Mouse (Mus musculus) midbrain, embryonic 14.5 days (tissue): Measurements from ENCODE around the gene Tsen2. TPM values are rescaled to one million over a fixed set of nuclear protein-coding genes. Genes with fewer than 3 reads are reported as not detected.

Experiments used
- ATAC-seq: fragments of 200-750 bp; cut with Nextera tagmentation; 2 replicates; pipeline ENCODE4 v1.8.0; 2017; ENCODE audit warnings: moderate number of reproducible peaks, moderate library complexity; ENCODE audit not compliant: low FRiP score, low TSS enrichment
- DNase-seq: peaks from one replicate; pipeline ENCODE4 v3.0.0-alpha.2; 2015
- H3K27ac ChIP-seq: fragments of 300-500 bp; sonication (generic); replicated peaks from 2 replicates; pipeline ENCODE4 v1.5.1; 2014; ENCODE audit warnings: mild to moderate bottlenecking, low read depth, low read length, moderate library complexity
- H3K27me3 ChIP-seq: fragments of 300-500 bp; sonication (generic); 2 replicates; pipeline ENCODE4 v1.6.1; 2014; ENCODE audit warnings: low read length, control low read depth, mixed read lengths; ENCODE audit not compliant: control insufficient read depth, insufficient read depth
- H3K36me3 ChIP-seq: fragments of 300-500 bp; sonication (generic); 2 replicates; pipeline ENCODE4 v1.6.1; 2014; ENCODE audit warnings: low read length, control low read depth; ENCODE audit not compliant: control insufficient read depth, insufficient read depth
- H3K4me1 ChIP-seq: fragments of 300-500 bp; sonication (generic); 2 replicates; pipeline ENCODE4 v1.6.1; 2014; ENCODE audit warnings: mild to moderate bottlenecking, antibody characterized with exemption, low read length, control low read depth; ENCODE audit not compliant: control insufficient read depth, insufficient read depth
- H3K4me2 ChIP-seq: fragments of 300-500 bp; sonication (generic); 2 replicates; pipeline ENCODE4 v1.6.1; 2014; ENCODE audit warnings: mild to moderate bottlenecking, low read length, moderate library complexity
- H3K4me3 ChIP-seq: fragments of 300-500 bp; sonication (generic); replicated peaks from 2 replicates; pipeline ENCODE4 v1.5.1; 2014; ENCODE audit warnings: low read depth, low read length
- H3K9ac ChIP-seq: fragments of 300-500 bp; sonication (generic); replicated peaks from 2 replicates; pipeline ENCODE4 v1.6.1; 2014; ENCODE audit warnings: mild to moderate bottlenecking, low read length, moderate library complexity
- H3K9me3 ChIP-seq: fragments of 300-500 bp; sonication (generic); 2 replicates; pipeline ENCODE4 v1.6.1; 2016; ENCODE audit warnings: low read length, control low read depth, mixed read lengths; ENCODE audit not compliant: control insufficient read depth
- WGBS: fragments of 180-500 bp; shearing (Covaris S2); extraction: QIAGEN DNeasy Blood & Tissue Kit; methylation state at CpG from one replicate; pipeline ENCODE4 v1.1.7; 2014; 5-methylcytosine and 5-hydroxymethylcytosine counted together
- polyA plus RNA-seq: library from polyadenylated mRNA; unstranded; fragments of >200 nt; fragmentation: Nextera tagmentation; extraction: Ambion mirVana; gene quantifications from 2 replicates; pipeline ENCODE4 v1.2.1, GENCODE M21; 2014

The Tsen2 gene
- 31.6 and 34.4 TPM in 2 replicates for polyA plus RNA-seq

GRCm38 (mm10) chr6:115544442-115544970 is at the start of gene Tsen2:
Tsen2 (plus strand) TSS chr6:115544664.
- Histone ChIP-seq H3K4me2 (peak within 1 kb of the TSS; percentile 74), H3K9me3 (no peaks in the 10 kb centered on the region), H3K4me1 (peaks cover 10% of the 10 kb centered on the region), H3K9ac (peak within 1 kb of the TSS; percentile 78), H3K27me3 (no peaks in the 10 kb centered on the region), H3K36me3 (peaks cover 17% of the 10 kb centered on the region), H3K27ac (peak within 1 kb of the TSS; percentile 90), H3K4me3 (peak within 1 kb of the TSS; percentile 69)
- DNase-seq, result peak; percentile 99
- under 1% methylated on average over 38 of the region's 38 CpGs for WGBS
- ATAC-seq, result peak; percentile 93

- ATAC-seq, result no peak
- Histone ChIP-seq H3K4me2 (no peak overlapping the region), H3K4me3 (no peak overlapping the region), H3K36me3 (no peaks in the 10 kb centered on the region), H3K4me1 (no peaks in the 10 kb centered on the region), H3K9me3 (no peaks in the 10 kb centered on the region), H3K27ac (no peak overlapping the region), H3K27me3 (no peaks in the 10 kb centered on the region), H3K9ac (no peak overlapping the region)
- WGBS, result 73% methylated on average over 14 of the region's 14 CpGs
- no peak for DNase-seq
Observed at GRCm38 (mm10) chr6:115499540-115499939, 44.9 kb upstream of the Tsen2 start.

- no peak overlapping the region for H3K9ac ChIP-seq
- H3K9me3 ChIP-seq, result no peaks in the 10 kb centered on the region
- no peaks in the 10 kb centered on the region for H3K36me3 ChIP-seq
- DNase-seq (no peak), ATAC-seq (no peak)
- 87% methylated on average over 10 of the region's 10 CpGs for WGBS
- no peak overlapping the region for H3K27ac ChIP-seq
- H3K27me3 ChIP-seq, result no peaks in the 10 kb centered on the region
- H3K4me3 ChIP-seq, result no peak overlapping the region
- no peaks in the 10 kb centered on the region for H3K4me1 ChIP-seq
- no peak overlapping the region for H3K4me2 ChIP-seq
Observed at GRCm38 (mm10) chr6:115500234-115500633, 44.2 kb upstream of the Tsen2 start.

- H3K27me3 ChIP-seq, result no peaks in the 10 kb centered on the region
- no peak overlapping the region for H3K27ac ChIP-seq
- 76% methylated on average over 3 of the region's 3 CpGs for WGBS
- ATAC-seq (no peak), DNase-seq (no peak)
- no peak overlapping the region for H3K9ac ChIP-seq
- no peaks in the 10 kb centered on the region for H3K36me3 ChIP-seq
- no peak overlapping the region for H3K4me3 ChIP-seq
- no peak overlapping the region for H3K4me2 ChIP-seq
- no peaks in the 10 kb centered on the region for H3K9me3 ChIP-seq
- no peaks in the 10 kb centered on the region for H3K4me1 ChIP-seq
Observed at GRCm38 (mm10) chr6:115501131-115501530, 43.3 kb upstream of the Tsen2 start.

GRCm38 (mm10) chr6:115503038-115503437 is 41.4 kb upstream of the Tsen2 start:
- Histone ChIP-seq H3K9ac (no peak overlapping the region), H3K9me3 (no peaks in the 10 kb centered on the region), H3K4me3 (no peak overlapping the region), H3K36me3 (no peaks in the 10 kb centered on the region), H3K4me2 (no peak overlapping the region), H3K4me1 (no peaks in the 10 kb centered on the region), H3K27me3 (no peaks in the 10 kb centered on the region), H3K27ac (no peak overlapping the region)
- DNase-seq (no peak), ATAC-seq (no peak)
- WGBS, result 99% methylated on average over 4 of the region's 4 CpGs

GRCm38 (mm10) chr6:115503549-115504159 is 40.8 kb upstream of the Tsen2 start:
- H3K9me3 ChIP-seq, result 0 out of 2 replicates have a peak, but pooled peaks cover 4% of the 10 kb centered on the region
- H3K4me2 ChIP-seq, result no peak overlapping the region
- no peaks in the 10 kb centered on the region for H3K36me3 ChIP-seq
- DNase-seq (no peak), ATAC-seq (no peak)
- no peak overlapping the region for H3K4me3 ChIP-seq
- WGBS, result 90% methylated on average over 10 of the region's 10 CpGs
- H3K27ac ChIP-seq, result no peak overlapping the region
- H3K9ac ChIP-seq, result no peak overlapping the region
- H3K4me1 ChIP-seq, result no peaks in the 10 kb centered on the region
- no peaks in the 10 kb centered on the region for H3K27me3 ChIP-seq

- no peaks in the 10 kb centered on the region for H3K36me3 ChIP-seq
- H3K27me3 ChIP-seq, result no peaks in the 10 kb centered on the region
- WGBS, result 81% methylated on average over 3 of the region's 3 CpGs
- DNase-seq (no peak), ATAC-seq (no peak)
- no peaks in the 10 kb centered on the region for H3K4me1 ChIP-seq
- no peak overlapping the region for H3K27ac ChIP-seq
- H3K4me2 ChIP-seq, result no peak overlapping the region
- H3K9me3 ChIP-seq, result 0 out of 2 replicates have a peak, but pooled peaks cover 4% of the 10 kb centered on the region
- H3K4me3 ChIP-seq, result no peak overlapping the region
- H3K9ac ChIP-seq, result no peak overlapping the region
Observed at GRCm38 (mm10) chr6:115504160-115504558, 40.3 kb upstream of the Tsen2 start.

- Histone ChIP-seq H3K9me3 (0 out of 2 replicates have a peak, but pooled peaks cover 4% of the 10 kb centered on the region), H3K9ac (no peak overlapping the region), H3K4me1 (no peaks in the 10 kb centered on the region), H3K4me2 (no peak overlapping the region), H3K36me3 (no peaks in the 10 kb centered on the region), H3K27ac (no peak overlapping the region), H3K4me3 (no peak overlapping the region), H3K27me3 (no peaks in the 10 kb centered on the region)
- no peak for DNase-seq
- no peak for ATAC-seq
- WGBS, result 87% methylated on average over 5 of the region's 5 CpGs
Observed at GRCm38 (mm10) chr6:115504915-115505314, 39.5 kb upstream of the Tsen2 start.

GRCm38 (mm10) chr6:115506425-115506824 is 38.0 kb upstream of the Tsen2 start:
- no peaks in the 10 kb centered on the region for H3K27me3 ChIP-seq

More at GRCm38 (mm10) chr6:115506425-115506824, 38.0 kb upstream of the Tsen2 start:
- no peak overlapping the region for H3K9ac ChIP-seq
- no peaks in the 10 kb centered on the region for H3K4me1 ChIP-seq
- no peak for DNase-seq
- H3K4me3 ChIP-seq, result no peak overlapping the region
- H3K4me2 ChIP-seq, result no peak overlapping the region
- ATAC-seq, result no peak
- H3K27ac ChIP-seq, result no peak overlapping the region
- WGBS, result 95% methylated on average over 1 of the region's 1 CpGs
- no peaks in the 10 kb centered on the region for H3K36me3 ChIP-seq
- H3K9me3 ChIP-seq, result 0 out of 2 replicates have a peak, but pooled peaks cover 4% of the 10 kb centered on the region
